Mouse (Mus musculus): ENCODE measurements around the gene Gclm.

- no peak for TF ChIP-seq CTCF (IDR thresholded peaks at IDR 0.05; ENCODE audit: low read depth, low read length)
- TF ChIP-seq POLR2A (IDR thresholded peaks at IDR 0.05; ENCODE audit: insufficient read depth, low read length): no peak
- TF ChIP-seq EP300 (IDR thresholded peaks at IDR 0.05; ENCODE audit: insufficient read depth, low read depth, low read length): no peak
Observed at GRCm38 (mm10) chr3:122210846-122211245, 34.5 kb upstream of the Gclm start.
